Mouse (Mus musculus) activated CD4-positive, CD25-positive, alpha-beta regulatory T cell, adult 4 months (primary cell): ENCODE results near the gene Camk1g. TPM values are rescaled to one million over a fixed set of nuclear protein-coding genes. Genes with fewer than 3 reads are reported as not detected.

Experiments
- ATAC-seq: one replicate; pipeline ENCODE4 v1.8.0; 2017
- polyA plus RNA-seq, 2 experiments: library from polyadenylated mRNA; unstranded; fragments of 100-300 nt; shearing (Covaris generic); gene quantifications; one replicate each; pipeline ENCODE4 v1.2.1; 2017

Gene Camk1g
- polyA plus RNA-seq, 2 experiments from 2014 or later = not detected

DNA sequence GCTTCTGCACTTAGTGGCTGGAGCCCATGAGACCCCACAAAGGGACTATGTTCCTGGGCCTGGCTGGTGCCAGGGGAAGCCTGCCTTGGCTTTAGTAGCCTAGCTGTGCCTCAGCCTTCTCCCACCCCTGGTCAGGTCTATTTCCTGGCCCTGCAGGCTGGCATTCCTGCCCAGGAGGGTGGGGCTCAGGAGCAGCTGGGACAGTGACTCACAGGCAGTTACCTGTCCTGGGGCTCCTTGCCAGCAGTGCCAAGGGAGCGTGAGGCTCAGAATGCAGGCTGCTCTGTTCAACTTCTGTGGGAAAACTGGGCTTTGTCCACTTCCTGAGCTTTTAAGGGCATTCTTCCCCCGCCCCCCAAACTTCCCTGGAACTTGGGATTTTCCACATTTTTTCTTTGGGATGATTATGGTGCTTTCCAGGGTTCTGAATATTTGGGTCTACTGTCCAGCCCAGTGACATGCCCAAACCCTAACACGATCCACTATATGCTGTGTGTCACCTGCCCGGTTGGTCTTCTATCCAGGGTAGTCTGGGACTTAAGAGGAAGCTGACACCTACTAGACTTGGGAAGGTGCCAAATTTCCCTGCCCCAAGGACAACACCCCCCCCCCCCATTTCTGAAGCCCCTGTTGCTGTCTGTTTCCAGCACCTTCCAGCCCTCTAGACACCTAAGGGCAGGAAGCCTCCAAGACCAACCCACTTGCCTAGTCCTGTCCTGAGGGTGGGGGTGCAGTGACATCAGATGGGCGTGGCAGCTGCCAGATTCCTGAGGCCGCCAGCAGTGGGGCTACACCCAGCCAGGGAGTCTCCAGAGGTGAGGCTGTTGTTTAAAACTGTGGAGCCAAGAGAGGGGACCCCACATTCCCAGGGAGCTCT, 68.6 kb downstream of the Camk1g start:
- ATAC-seq = no peak

DNA sequence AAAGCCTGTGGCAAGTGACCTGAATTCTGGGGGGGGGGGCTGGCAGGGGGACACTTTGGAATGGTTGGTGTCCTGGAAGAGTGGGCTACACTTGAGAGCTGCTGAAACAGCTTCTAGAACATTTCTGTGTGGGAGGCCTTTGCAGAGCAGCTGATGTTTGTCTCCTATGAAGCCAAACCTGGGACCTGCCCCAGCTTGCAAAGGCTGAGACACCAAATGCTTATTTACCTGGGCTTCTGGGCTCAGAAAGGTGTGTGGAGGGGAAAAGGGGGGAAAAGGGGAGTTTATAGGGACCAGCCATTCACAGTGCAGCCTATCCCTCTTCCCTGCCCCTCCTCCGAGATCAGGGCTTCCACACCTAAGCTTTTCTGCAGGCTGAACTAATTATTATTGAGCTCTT, 70.1 kb downstream of the Camk1g start:
- ATAC-seq = no peak

DNA sequence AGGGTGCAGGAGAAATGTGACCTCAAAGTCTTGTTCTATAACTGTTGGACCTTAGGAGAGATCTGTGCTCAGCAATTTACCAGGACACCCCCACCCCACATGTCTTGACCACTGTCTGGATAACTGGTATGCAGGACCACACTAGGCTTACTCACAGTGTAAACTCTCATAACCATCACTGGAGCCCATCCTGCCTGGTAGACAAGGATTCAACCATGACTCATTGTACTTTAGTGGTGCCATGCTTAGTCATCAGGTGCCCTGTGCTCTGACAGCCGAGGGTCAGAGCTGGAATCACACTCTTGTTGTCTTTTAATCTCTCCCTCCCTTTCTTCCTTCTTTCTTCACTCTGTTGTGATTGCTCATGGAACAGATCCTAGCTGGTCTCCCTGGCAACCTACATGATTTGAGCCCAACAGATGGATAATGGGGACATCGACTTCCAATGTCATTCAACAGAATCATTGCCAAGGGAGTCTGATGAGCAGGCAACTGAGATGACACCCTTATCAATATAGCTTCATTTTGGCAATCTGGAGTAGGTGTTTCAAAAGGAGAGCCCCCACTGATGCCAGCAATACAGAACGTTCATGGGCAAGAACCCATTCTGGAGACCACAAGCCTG, 71.8 kb downstream of the Camk1g start:
- no peak for ATAC-seq

Other genes starting within 250 kb of the Camk1g start
- 1 to 10 TPM; 6.8 to 7.1 TPM for gene Diexf, start 240.0 kb downstream of the Camk1g start, polyA plus RNA-seq
- 1 to 10 TPM; 3.5 to 5.9 TPM for gene Irf6, start 217.2 kb downstream of the Camk1g start, polyA plus RNA-seq
- gene A130010J15Rik, start 202.3 kb downstream of the Camk1g start, polyA plus RNA-seq = 10 to 100 TPM in 1 of 2 experiments, 1 to 10 TPM in 1; 9.8 to 16.4 TPM
- gene Traf3ip3, start 168.6 kb downstream of the Camk1g start, polyA plus RNA-seq = 100 to 1,000 TPM; 269 to 282 TPM
- 10 to 100 TPM; 17.1 to 18.9 TPM for gene Lamb3, start 162.6 kb downstream of the Camk1g start, polyA plus RNA-seq
- gene Hsd11b1, start 106.2 kb downstream of the Camk1g start, polyA plus RNA-seq = 100 to 1,000 TPM; 194 to 217 TPM
- under 1 TPM; 0.61 to 0.78 TPM for gene G0s2, start 97.1 kb downstream of the Camk1g start, polyA plus RNA-seq